Mouse (Mus musculus): ENCODE results near the gene Impad1. TPM values are rescaled to one million over a fixed set of nuclear protein-coding genes. Genes with fewer than 3 reads are reported as not detected.

The Impad1 gene
- 25.0 TPM for polyA plus RNA-seq (2015; fragmentation: Illumina TruSeq; extraction: RNeasy Lipid Tissue Mini Kit (QIAGEN cat#74804); ENCODE audit: insufficient read depth, low replicate concordance)

GRCm38 (mm10) chr4:4792992-4793834, at the start of gene Impad1:
Gene Impad1, minus strand, starts transcription at chr4:4793355.

Measured in spleen, adult 10 weeks (tissue).